Mouse (Mus musculus) hindbrain, embryonic 15.5 days (tissue): ENCODE measurements around the gene Gsdme. TPM values are rescaled to one million over a fixed set of nuclear protein-coding genes. Genes with fewer than 3 reads are reported as not detected.

ENCODE experiments used
- ATAC-seq: fragments of 200-750 bp; cut with Nextera tagmentation; 2 replicates; pipeline ENCODE4 v1.8.0; 2017; ENCODE audit warnings: low read depth, moderate number of reproducible peaks, moderate TSS enrichment; ENCODE audit not compliant: low FRiP score
- H3K27ac ChIP-seq: fragments of 300-500 bp; sonication (generic); replicated peaks from 2 replicates; pipeline ENCODE4 v1.5.1; 2015; ENCODE audit warnings: mild to moderate bottlenecking, inconsistent platforms
- H3K27me3 ChIP-seq: fragments of 300-500 bp; sonication (generic); 2 replicates; pipeline ENCODE4 v1.6.1; 2015; ENCODE audit warnings: control low read depth, inconsistent platforms
- H3K36me3 ChIP-seq: fragments of 300-500 bp; sonication (generic); 2 replicates; pipeline ENCODE4 v1.6.1; 2015; ENCODE audit warnings: control low read depth, inconsistent platforms
- H3K4me1 ChIP-seq: fragments of 300-500 bp; sonication (generic); replicated peaks from 2 replicates; pipeline ENCODE4 v1.6.1; 2015; ENCODE audit warnings: control low read depth, inconsistent platforms
- H3K4me2 ChIP-seq: fragments of 300-500 bp; sonication (generic); 2 replicates; pipeline ENCODE4 v1.6.1; 2015; ENCODE audit warnings: moderate library complexity, mild to moderate bottlenecking, inconsistent platforms
- H3K4me3 ChIP-seq: fragments of 300-500 bp; sonication (generic); 2 replicates; pipeline ENCODE4 v1.5.1; 2015; ENCODE audit warnings: mild to moderate bottlenecking, inconsistent platforms
- H3K9ac ChIP-seq: fragments of 300-500 bp; sonication (generic); 2 replicates; pipeline ENCODE4 v1.6.1; 2015; ENCODE audit warnings: inconsistent platforms
- H3K9me3 ChIP-seq: fragments of 300-500 bp; sonication (generic); 2 replicates; pipeline ENCODE4 v1.6.1; 2016; ENCODE audit warnings: control low read depth, inconsistent platforms
- WGBS: fragments of 180-500 bp; shearing (Covaris S2); methylation state at CpG from one replicate; pipeline ENCODE4 v1.1.7; 2015; 5-methylcytosine and 5-hydroxymethylcytosine counted together
- polyA plus RNA-seq: library from polyadenylated mRNA; unstranded; fragments of >200 nt; fragmentation: Nextera tagmentation; extraction: Ambion mirVana; gene quantifications from 2 replicates; pipeline ENCODE4 v1.2.1, GENCODE M21; 2015

Gsdme gene
- polyA plus RNA-seq, 1 experiment from 2014 or later: 73.9 TPM

DNA sequence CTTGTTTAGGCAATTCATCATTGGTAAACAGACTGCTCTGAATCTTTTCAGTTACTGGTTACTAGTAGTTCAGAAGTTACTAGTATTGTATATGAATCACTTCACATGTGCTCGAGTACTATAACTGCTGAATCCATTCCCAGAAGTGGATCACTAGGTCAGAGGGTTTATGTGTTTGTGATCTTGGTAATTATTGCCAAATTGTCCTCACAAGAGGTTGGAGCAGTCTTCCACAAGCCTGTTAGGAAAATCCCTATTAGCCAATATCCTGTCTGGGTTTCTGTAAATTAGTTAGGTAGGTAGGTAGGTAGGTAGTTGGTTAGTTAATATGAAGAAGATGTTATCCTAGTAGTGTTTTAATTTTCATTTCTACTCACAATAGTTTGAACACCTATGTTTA lies 87.9 kb downstream of the Gsdme start:
- H3K4me1 ChIP-seq: no peaks in the 10 kb centered on the region
- H3K4me2 ChIP-seq: no peak overlapping the region
- ATAC-seq: no peak
- no peaks in the 10 kb centered on the region for H3K9me3 ChIP-seq
- H3K4me3 ChIP-seq: no peak overlapping the region
- H3K36me3 ChIP-seq: peaks cover 9% of the 10 kb centered on the region; the same call in 1 of the 2 replicates
- H3K27me3 ChIP-seq: no peaks in the 10 kb centered on the region
- no peak overlapping the region for H3K27ac ChIP-seq
- no peak overlapping the region for H3K9ac ChIP-seq
- 85% methylated on average over 1 of the region's 1 CpGs for whole genome bisulfite sequencing

DNA sequence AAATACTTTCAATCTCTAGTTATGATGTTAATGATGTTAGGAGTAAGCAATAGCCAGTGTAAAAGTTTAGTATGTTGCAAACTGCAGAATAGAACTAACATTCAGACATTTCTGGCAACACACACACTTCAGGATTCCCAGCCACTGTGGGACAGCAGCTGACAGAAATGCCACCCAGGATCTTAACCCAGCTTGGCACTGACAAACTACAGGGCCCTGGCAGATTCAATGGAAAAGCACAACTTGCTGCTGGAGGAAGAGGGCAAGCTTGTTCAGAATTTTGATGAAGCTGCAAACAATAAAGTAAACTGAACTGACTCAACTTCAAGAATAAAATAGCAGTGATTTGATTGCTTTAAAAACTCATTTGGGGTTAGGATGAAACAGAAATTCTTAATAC lies 93.9 kb downstream of the Gsdme start:
- H3K9me3 ChIP-seq: no peaks in the 10 kb centered on the region
- no peak overlapping the region for H3K4me2 ChIP-seq
- H3K4me3 ChIP-seq: no peak overlapping the region
- no peak overlapping the region for H3K9ac ChIP-seq
- no peak overlapping the region for H3K27ac ChIP-seq
- no peaks in the 10 kb centered on the region for H3K4me1 ChIP-seq
- no peaks in the 10 kb centered on the region for H3K27me3 ChIP-seq
- no peak for ATAC-seq
- H3K36me3 ChIP-seq: peaks cover 9% of the 10 kb centered on the region; the same call in 1 of the 2 replicates

DNA sequence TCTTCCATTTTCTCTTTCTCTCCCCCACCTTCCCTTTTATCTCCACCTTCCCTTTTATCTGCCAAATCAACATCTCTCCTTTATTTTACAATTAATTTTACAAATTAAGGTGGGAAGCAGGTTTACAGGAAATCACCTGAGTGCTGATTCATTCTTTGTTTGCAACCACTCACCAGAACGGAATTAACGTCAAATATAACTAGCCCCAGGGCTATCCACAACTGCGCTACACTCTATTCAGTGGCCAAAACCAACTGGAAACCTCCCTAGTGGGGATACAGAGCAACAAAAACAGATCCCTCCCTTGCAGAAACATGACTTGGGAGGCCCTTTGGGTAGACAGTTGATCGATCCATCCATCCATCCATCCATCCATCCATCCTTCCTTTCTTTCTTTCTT lies 94.8 kb downstream of the Gsdme start:
- no peak overlapping the region for H3K27ac ChIP-seq
- ATAC-seq: no peak
- WGBS: 87% methylated on average over 4 of the region's 4 CpGs
- no peak overlapping the region for H3K4me3 ChIP-seq
- H3K9me3 ChIP-seq: no peaks in the 10 kb centered on the region
- peaks cover 9% of the 10 kb centered on the region; the same call in 1 of the 2 replicates for H3K36me3 ChIP-seq
- H3K4me2 ChIP-seq: no peak overlapping the region
- H3K9ac ChIP-seq: no peak overlapping the region
- H3K27me3 ChIP-seq: no peaks in the 10 kb centered on the region
- H3K4me1 ChIP-seq: no peaks in the 10 kb centered on the region

DNA sequence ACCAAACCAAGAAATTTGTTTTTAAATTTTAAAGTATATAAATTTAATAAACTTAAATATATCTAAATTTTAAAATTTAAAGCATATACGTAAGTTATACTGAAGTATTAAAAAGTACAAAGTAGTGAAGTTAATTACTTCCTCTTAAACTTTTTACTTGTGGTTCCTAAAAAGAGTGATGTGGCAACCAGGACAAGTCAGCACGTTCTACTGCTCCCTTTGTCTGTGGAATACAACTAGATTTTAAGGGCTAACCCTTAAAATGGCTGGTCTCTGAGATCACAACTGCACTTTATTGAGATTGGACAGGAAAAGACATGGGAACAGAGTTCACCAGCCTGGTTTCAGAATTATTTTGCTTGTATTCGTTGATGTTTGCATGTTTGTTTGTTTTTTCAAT lies 100.6 kb downstream of the Gsdme start:
- no peak overlapping the region for H3K4me2 ChIP-seq
- no peak overlapping the region for H3K4me3 ChIP-seq
- H3K36me3 ChIP-seq: no peaks in the 10 kb centered on the region
- 90% methylated on average over 3 of the region's 3 CpGs for WGBS
- ATAC-seq: no peak
- no peaks in the 10 kb centered on the region for H3K9me3 ChIP-seq
- H3K27ac ChIP-seq: no peak overlapping the region
- no peak overlapping the region for H3K9ac ChIP-seq
- no peaks in the 10 kb centered on the region for H3K4me1 ChIP-seq
- H3K27me3 ChIP-seq: no peaks in the 10 kb centered on the region

DNA sequence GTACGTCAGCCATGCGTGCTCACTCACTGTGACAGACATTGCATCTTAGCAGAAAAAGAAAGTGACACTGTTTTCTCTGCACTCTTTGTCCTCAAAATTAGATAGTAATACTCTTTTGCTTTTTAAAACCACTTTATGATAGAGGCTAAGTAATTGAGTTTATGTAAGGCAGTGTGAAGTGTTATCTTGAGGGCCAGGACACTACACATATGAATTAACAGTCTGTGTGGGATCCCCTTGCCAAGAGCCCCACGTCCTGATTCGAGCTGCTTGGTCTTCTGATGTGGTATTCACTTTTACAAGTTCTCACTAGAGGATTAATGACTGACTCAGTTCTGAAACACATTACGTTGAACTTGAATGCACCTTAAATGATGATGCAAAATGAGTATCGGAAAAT lies 103.8 kb downstream of the Gsdme start:
- no peak overlapping the region for H3K4me3 ChIP-seq
- no peaks in the 10 kb centered on the region for H3K9me3 ChIP-seq
- no peak overlapping the region for H3K27ac ChIP-seq
- H3K4me2 ChIP-seq: no peak overlapping the region
- no peak for ATAC-seq
- H3K27me3 ChIP-seq: no peaks in the 10 kb centered on the region
- WGBS: 73% methylated on average over 6 of the region's 6 CpGs
- no peak overlapping the region for H3K9ac ChIP-seq
- H3K4me1 ChIP-seq: no peaks in the 10 kb centered on the region
- H3K36me3 ChIP-seq: no peaks in the 10 kb centered on the region

DNA sequence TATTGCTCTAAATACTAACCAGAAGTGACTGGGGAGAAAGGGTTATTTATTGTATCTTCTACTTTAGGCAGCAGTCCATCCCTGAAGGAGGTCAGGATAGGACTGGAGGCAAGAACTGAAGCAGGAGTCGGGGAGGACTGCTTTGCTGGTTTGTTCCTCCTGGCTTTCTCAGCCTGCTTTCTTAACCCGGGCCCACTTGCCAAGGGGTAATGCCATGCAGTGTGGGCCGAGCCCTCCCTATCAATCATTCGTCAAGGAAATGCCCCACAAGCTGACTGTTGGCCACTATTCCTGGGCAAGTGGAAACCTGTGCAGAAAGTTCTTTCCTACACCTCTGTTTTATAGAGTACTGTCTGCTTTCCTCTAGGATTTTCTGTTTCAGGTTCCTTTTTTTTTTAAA lies 114.3 kb downstream of the Gsdme start:
- no peak for ATAC-seq
- no peak overlapping the region for H3K9ac ChIP-seq
- H3K27me3 ChIP-seq: no peaks in the 10 kb centered on the region
- no peaks in the 10 kb centered on the region for H3K36me3 ChIP-seq
- H3K4me2 ChIP-seq: no peak overlapping the region
- WGBS: 89% methylated on average over 4 of the region's 4 CpGs
- H3K4me3 ChIP-seq: no peak overlapping the region
- H3K27ac ChIP-seq: no peak overlapping the region
- no peaks in the 10 kb centered on the region for H3K4me1 ChIP-seq
- no peaks in the 10 kb centered on the region for H3K9me3 ChIP-seq

DNA sequence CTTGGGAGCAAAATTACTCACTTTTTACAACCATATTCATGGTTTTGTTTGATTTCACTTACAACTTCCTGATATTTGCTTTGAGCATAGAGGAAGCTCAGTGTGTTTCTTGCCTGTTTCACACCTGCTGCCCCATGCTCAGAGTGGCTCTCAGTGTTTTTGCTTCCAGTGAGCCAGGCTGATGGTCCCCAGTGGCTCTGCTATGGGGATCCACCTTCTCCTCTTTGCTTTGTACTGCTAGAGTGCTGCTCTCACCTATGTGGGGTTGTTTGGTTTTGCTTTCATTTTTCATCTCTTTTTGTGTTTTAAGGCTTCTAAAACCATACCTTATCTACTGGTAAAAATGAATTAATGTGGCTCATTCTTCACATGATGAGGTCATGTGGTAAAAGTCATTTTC lies 117.5 kb downstream of the Gsdme start:
- H3K27me3 ChIP-seq: no peaks in the 10 kb centered on the region
- H3K36me3 ChIP-seq: no peaks in the 10 kb centered on the region
- H3K4me3 ChIP-seq: no peak overlapping the region
- H3K9me3 ChIP-seq: no peaks in the 10 kb centered on the region
- H3K27ac ChIP-seq: no peak overlapping the region
- no peaks in the 10 kb centered on the region for H3K4me1 ChIP-seq
- no peak for ATAC-seq
- no peak overlapping the region for H3K9ac ChIP-seq
- H3K4me2 ChIP-seq: no peak overlapping the region

DNA sequence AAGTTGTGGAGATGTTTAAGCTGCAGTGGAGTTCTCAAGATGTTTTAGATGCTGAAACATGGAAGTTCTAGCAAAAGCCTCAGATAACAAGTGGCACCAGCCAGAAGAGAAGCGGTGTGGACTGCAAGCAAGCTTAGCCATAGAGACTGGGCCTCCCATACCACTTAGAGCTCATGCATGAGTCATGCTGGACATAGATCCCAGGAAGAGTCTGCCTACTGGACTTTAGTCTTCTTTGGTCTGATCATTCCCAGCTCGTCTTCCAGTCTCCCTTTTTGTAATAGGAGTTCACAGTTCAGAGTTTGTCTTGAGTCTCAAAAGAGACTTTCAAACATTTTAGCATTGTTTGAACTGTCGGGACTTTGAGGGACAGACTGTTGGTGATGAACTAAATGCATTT lies 124.1 kb downstream of the Gsdme start:
- H3K9me3 ChIP-seq: no peaks in the 10 kb centered on the region
- WGBS: 84% methylated on average over 3 of the region's 3 CpGs

More for the DNA sequence above, 124.1 kb downstream of the Gsdme start:
- ATAC-seq: no peak
- no peaks in the 10 kb centered on the region for H3K27me3 ChIP-seq
- no peak overlapping the region for H3K27ac ChIP-seq
- H3K9ac ChIP-seq: no peak overlapping the region
- H3K4me3 ChIP-seq: no peak overlapping the region
- no peak overlapping the region for H3K4me2 ChIP-seq
- H3K36me3 ChIP-seq: no peaks in the 10 kb centered on the region
- no peaks in the 10 kb centered on the region for H3K4me1 ChIP-seq

Other genes starting within 250 kb of the Gsdme start
- 58.3 and 64.3 TPM in 2 replicates for gene Mpp6, start 153.6 kb downstream of the Gsdme start, polyA plus RNA-seq
- 4.1 and 4.9 TPM in 2 replicates for gene Osbpl3, start 192.3 kb upstream of the Gsdme start, polyA plus RNA-seq